Mouse (Mus musculus) heart, embryonic 12.5 days (tissue): ENCODE data around the gene Apbb2. TPM values are rescaled to one million over a fixed set of nuclear protein-coding genes. Genes with fewer than 3 reads are reported as not detected.

ENCODE experiments used
- ATAC-seq: fragments of 200-750 bp; cut with Nextera tagmentation; 2 replicates; pipeline ENCODE4 v1.8.0; 2017; ENCODE audit warnings: moderate TSS enrichment, moderate library complexity; ENCODE audit not compliant: insufficient number of reproducible peaks, low FRiP score
- H3K27ac ChIP-seq: fragments of 300-500 bp; sonication (generic); 2 replicates; pipeline ENCODE4 v1.5.1; 2016; ENCODE audit warnings: mild to moderate bottlenecking, moderate library complexity; ENCODE audit not compliant: poor library complexity, severe bottlenecking
- H3K27me3 ChIP-seq: fragments of 300-500 bp; sonication (generic); replicated peaks from 2 replicates; pipeline ENCODE4 v1.6.1; 2016; ENCODE audit warnings: mild to moderate bottlenecking, moderate library complexity
- H3K36me3 ChIP-seq: fragments of 300-500 bp; sonication (generic); 2 replicates; pipeline ENCODE4 v1.6.1; 2016; ENCODE audit warnings: mild to moderate bottlenecking, moderate library complexity
- H3K4me1 ChIP-seq: fragments of 300-500 bp; sonication (generic); replicated peaks from 2 replicates; pipeline ENCODE4 v1.6.1; 2016; ENCODE audit warnings: mild to moderate bottlenecking
- H3K4me2 ChIP-seq: fragments of 300-500 bp; sonication (generic); 2 replicates; pipeline ENCODE4 v1.6.1; 2016; ENCODE audit warnings: mild to moderate bottlenecking, moderate library complexity
- H3K4me3 ChIP-seq: fragments of 300-500 bp; sonication (generic); 2 replicates; pipeline ENCODE4 v1.5.1; 2016; ENCODE audit warnings: mild to moderate bottlenecking
- H3K9ac ChIP-seq: fragments of 300-500 bp; sonication (generic); 2 replicates; pipeline ENCODE4 v1.6.1; 2016; ENCODE audit warnings: mild to moderate bottlenecking, moderate library complexity
- H3K9me3 ChIP-seq: fragments of 300-500 bp; sonication (generic); replicated peaks from 2 replicates; pipeline ENCODE4 v1.6.1; 2016; ENCODE audit warnings: mild to moderate bottlenecking, moderate library complexity
- WGBS: fragments of 180-500 bp; shearing (Covaris S2); methylation state at CpG from one replicate; pipeline ENCODE4 v1.1.7; 2016; 5-methylcytosine and 5-hydroxymethylcytosine counted together
- polyA plus RNA-seq: library from polyadenylated mRNA; unstranded; fragments of >200 nt; fragmentation: Nextera tagmentation; extraction: Ambion mirVana; gene quantifications from 2 replicates; pipeline ENCODE4 v1.2.1, GENCODE M21; 2016

Apbb2 gene
- polyA plus RNA-seq, 1 experiment from 2014 or later: 30.7 TPM

- 38% methylated on average over 7 of the region's 7 CpGs for WGBS
- H3K36me3 ChIP-seq: no peaks in the 10 kb centered on the region
- peak overlapping the region; percentile 39 for H3K4me2 ChIP-seq
- H3K4me3 ChIP-seq: no peak overlapping the region
- peaks cover 50% of the 10 kb centered on the region for H3K4me1 ChIP-seq
- H3K9me3 ChIP-seq: no peaks in the 10 kb centered on the region; the same call in 1 of the 2 replicates
- no peak for ATAC-seq
- peak overlapping the region; percentile 55 for H3K27ac ChIP-seq
- no peak overlapping the region for H3K9ac ChIP-seq
- no peaks in the 10 kb centered on the region for H3K27me3 ChIP-seq
These were observed 15.4 kb downstream of the Apbb2 start for GRCm38 (mm10) chr5:66603223-66603622.

GRCm38 (mm10) chr5:66602287-66602820, 16.2 kb downstream of the Apbb2 start:
- Histone ChIP-seq H3K36me3 (no peaks in the 10 kb centered on the region), H3K27me3 (no peaks in the 10 kb centered on the region), H3K9ac (no peak overlapping the region), H3K9me3 (no peaks in the 10 kb centered on the region; the same call in 1 of the 2 replicates), H3K27ac (no peak overlapping the region), H3K4me3 (no peak overlapping the region), H3K4me1 (peaks cover 41% of the 10 kb centered on the region), H3K4me2 (no peak overlapping the region)
- ATAC-seq: no peak
- WGBS: 27% methylated on average over 9 of the region's 9 CpGs

GRCm38 (mm10) chr5:66600415-66600814, 18.2 kb downstream of the Apbb2 start:
- ATAC-seq: no peak
- H3K4me3 ChIP-seq: no peak overlapping the region
- no peak overlapping the region for H3K27ac ChIP-seq
- no peak overlapping the region for H3K4me2 ChIP-seq
- H3K4me1 ChIP-seq: peaks cover 30% of the 10 kb centered on the region
- no peaks in the 10 kb centered on the region; the same call in 1 of the 2 replicates for H3K9me3 ChIP-seq
- H3K27me3 ChIP-seq: no peaks in the 10 kb centered on the region
- 81% methylated on average over 8 of the region's 8 CpGs for WGBS
- no peaks in the 10 kb centered on the region for H3K36me3 ChIP-seq
- no peak overlapping the region for H3K9ac ChIP-seq

GRCm38 (mm10) chr5:66599888-66600287, 18.7 kb downstream of the Apbb2 start:
- Histone ChIP-seq H3K4me2 (no peak overlapping the region), H3K9me3 (no peaks in the 10 kb centered on the region; the same call in 1 of the 2 replicates), H3K4me1 (peaks cover 33% of the 10 kb centered on the region), H3K27me3 (no peaks in the 10 kb centered on the region), H3K4me3 (no peak overlapping the region), H3K27ac (no peak overlapping the region), H3K9ac (no peak overlapping the region), H3K36me3 (no peaks in the 10 kb centered on the region)
- ATAC-seq: no peak
- WGBS: 54% methylated on average over 9 of the region's 9 CpGs

GRCm38 (mm10) chr5:66596296-66596695, 22.3 kb downstream of the Apbb2 start:
- Histone ChIP-seq H3K4me3 (no peak overlapping the region), H3K9me3 (no peaks in the 10 kb centered on the region), H3K4me1 (peaks cover 21% of the 10 kb centered on the region), H3K36me3 (no peaks in the 10 kb centered on the region), H3K27ac (no peak overlapping the region), H3K9ac (no peak overlapping the region), H3K4me2 (no peak overlapping the region), H3K27me3 (no peaks in the 10 kb centered on the region)
- ATAC-seq: no peak
- 70% methylated on average over 3 of the region's 3 CpGs for WGBS

GRCm38 (mm10) chr5:66594881-66595280, 23.7 kb downstream of the Apbb2 start:
- Histone ChIP-seq H3K36me3 (no peaks in the 10 kb centered on the region), H3K27me3 (no peaks in the 10 kb centered on the region), H3K4me3 (no peak overlapping the region), H3K4me1 (peaks cover 14% of the 10 kb centered on the region), H3K27ac (no peak overlapping the region), H3K4me2 (no peak overlapping the region), H3K9me3 (no peaks in the 10 kb centered on the region), H3K9ac (no peak overlapping the region)
- WGBS: 72% methylated on average over 14 of the region's 14 CpGs
- ATAC-seq: no peak

- peaks cover 30% of the 10 kb centered on the region for H3K4me1 ChIP-seq
- WGBS: 68% methylated on average over 6 of the region's 6 CpGs
- no peak overlapping the region; the same call in 1 of the 2 replicates for H3K27ac ChIP-seq
- H3K9me3 ChIP-seq: 0 out of 2 replicates have a peak, but pooled peaks cover 5% of the 10 kb centered on the region
- H3K4me2 ChIP-seq: no peak overlapping the region
- H3K4me3 ChIP-seq: no peak overlapping the region
- H3K9ac ChIP-seq: no peak overlapping the region
- H3K27me3 ChIP-seq: no peaks in the 10 kb centered on the region
- no peak for ATAC-seq
- no peaks in the 10 kb centered on the region for H3K36me3 ChIP-seq
These were observed 32.3 kb downstream of the Apbb2 start for GRCm38 (mm10) chr5:66586236-66586745.

GRCm38 (mm10) chr5:66583019-66583406, 35.6 kb downstream of the Apbb2 start:
- H3K4me1 ChIP-seq: peaks cover 39% of the 10 kb centered on the region
- no peaks in the 10 kb centered on the region for H3K36me3 ChIP-seq
- H3K27me3 ChIP-seq: no peaks in the 10 kb centered on the region
- WGBS: 65% methylated on average over 4 of the region's 4 CpGs
- no peak overlapping the region for H3K9ac ChIP-seq
- H3K9me3 ChIP-seq: 0 out of 2 replicates have a peak, but pooled peaks cover 5% of the 10 kb centered on the region
- no peak overlapping the region for H3K27ac ChIP-seq
- no peak overlapping the region for H3K4me3 ChIP-seq
- no peak overlapping the region for H3K4me2 ChIP-seq
- no peak for ATAC-seq

GRCm38 (mm10) chr5:66582281-66583018, 36.1 kb downstream of the Apbb2 start:
- WGBS: 84% methylated on average over 17 of the region's 17 CpGs
- Histone ChIP-seq H3K9ac (no peak overlapping the region), H3K4me1 (peaks cover 41% of the 10 kb centered on the region), H3K4me2 (no peak overlapping the region), H3K36me3 (no peaks in the 10 kb centered on the region), H3K4me3 (no peak overlapping the region), H3K27ac (no peak overlapping the region), H3K9me3 (0 out of 2 replicates have a peak, but pooled peaks cover 2% of the 10 kb centered on the region), H3K27me3 (no peaks in the 10 kb centered on the region)
- no peak for ATAC-seq

GRCm38 (mm10) chr5:66579066-66579465, 39.5 kb downstream of the Apbb2 start:
- ATAC-seq: no peak
- Histone ChIP-seq H3K27me3 (no peaks in the 10 kb centered on the region), H3K9me3 (no peaks in the 10 kb centered on the region), H3K9ac (no peak overlapping the region), H3K27ac (no peak overlapping the region), H3K36me3 (no peaks in the 10 kb centered on the region), H3K4me1 (peaks cover 35% of the 10 kb centered on the region), H3K4me2 (no peak overlapping the region), H3K4me3 (no peak overlapping the region)
- WGBS: 54% methylated on average over 4 of the region's 4 CpGs

GRCm38 (mm10) chr5:66576299-66576698, 42.3 kb downstream of the Apbb2 start:
- H3K9ac ChIP-seq: 0 out of 2 replicates have a peak overlapping the region, but pooled peaks have one; percentile 41
- H3K4me1 ChIP-seq: peaks cover 42% of the 10 kb centered on the region
- WGBS: 54% methylated on average over 9 of the region's 9 CpGs
- no peak for ATAC-seq
- H3K27ac ChIP-seq: no peak overlapping the region
- H3K4me3 ChIP-seq: no peak overlapping the region
- 0 out of 2 replicates have a peak overlapping the region, but pooled peaks have one; percentile 16 for H3K4me2 ChIP-seq
- H3K36me3 ChIP-seq: no peaks in the 10 kb centered on the region
- no peaks in the 10 kb centered on the region for H3K9me3 ChIP-seq
- no peaks in the 10 kb centered on the region for H3K27me3 ChIP-seq
